Mouse (Mus musculus) embryonic fibroblast, embryonic 13.5 days (primary cell): ENCODE measurements at regions not wholly inside any gene's neighbourhood (a gene's known extent, or its start where the extent isn't known, plus 50 kb on each side); places are given as distances from the start of the nearest gene placed in this dataset.

Experiments
- CTCF ChIP-seq: IDR thresholded peaks from 2 replicates; pipeline ENCODE4 v1.5.1; 2011; ENCODE audit warnings: mild to moderate bottlenecking, control low read depth, low read length, moderate library complexity, borderline replicate concordance; ENCODE audit not compliant: insufficient read depth
- POLR2A ChIP-seq: IDR thresholded peaks from 2 replicates; pipeline ENCODE4 v1.6.1; 2011; ENCODE audit warnings: low read depth, mild to moderate bottlenecking, control low read depth, low read length, moderate library complexity

DNA sequence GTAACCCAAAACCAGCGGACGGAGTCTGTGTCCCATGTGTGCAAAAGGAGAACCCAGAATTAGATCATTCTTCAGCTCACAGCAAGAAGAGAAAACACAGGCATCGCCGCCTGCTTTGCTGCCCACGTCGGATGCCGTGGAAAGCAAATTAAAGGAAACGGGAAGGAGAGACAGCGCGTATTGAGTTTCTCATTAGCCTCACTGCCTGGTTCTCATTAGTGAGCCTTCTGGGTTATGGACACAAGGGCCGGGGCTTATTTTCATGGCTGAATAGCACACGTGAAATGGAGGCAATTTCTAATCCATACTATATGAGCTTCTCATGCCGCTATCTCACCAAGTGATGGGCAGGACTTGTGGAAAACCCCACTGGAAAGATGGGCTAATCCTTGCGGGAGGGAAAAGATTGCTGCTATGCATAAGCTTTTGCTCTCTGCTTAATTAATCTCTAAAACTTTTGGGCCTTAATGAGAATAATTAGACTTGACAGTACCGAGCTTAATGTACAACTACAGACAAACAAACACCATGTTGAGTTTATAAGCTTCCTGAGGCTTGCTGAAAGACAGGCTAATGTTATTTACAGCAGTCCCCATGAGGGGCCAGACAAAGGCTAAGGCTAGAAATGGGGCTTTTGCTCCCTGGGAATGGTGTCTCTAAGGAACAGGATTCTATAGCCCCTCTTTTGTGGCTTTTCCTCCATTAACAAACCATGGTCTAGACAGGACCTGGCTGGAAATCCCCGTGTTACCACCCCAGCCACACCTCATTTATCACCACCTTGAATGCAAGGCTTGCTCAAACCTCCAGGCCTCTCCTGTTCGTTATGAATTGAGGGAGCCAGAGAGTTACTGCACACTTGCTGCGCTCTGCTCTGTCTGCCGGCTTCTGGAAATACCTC lies 145.8 kb downstream of the Cd83 start:
- no peak for TF ChIP-seq POLR2A
- TF ChIP-seq CTCF, result no peak
